Mouse (Mus musculus) cortical plate, adult 2 months (tissue): ENCODE measurements at regions not wholly inside any gene's neighbourhood (a gene's known extent, or its start where the extent isn't known, plus 50 kb on each side); places are given as distances from the start of the nearest gene placed in this dataset.

Experiments used
- CTCF ChIP-seq: fragments of 200-500 bp; IDR thresholded peaks from 2 replicates; pipeline ENCODE4 v1.5.1; 2011; ENCODE audit warnings: mild to moderate bottlenecking, control low read depth, low read length; ENCODE audit not compliant: insufficient read depth; ENCODE audit errors: extremely low read depth
- POLR2A ChIP-seq: fragments of 200-500 bp; IDR thresholded peaks from 2 replicates; pipeline ENCODE4 v1.6.1; 2011; ENCODE audit warnings: mild to moderate bottlenecking, low read length, control low read depth; ENCODE audit not compliant: insufficient read depth; ENCODE audit errors: extremely low read depth

DNA sequence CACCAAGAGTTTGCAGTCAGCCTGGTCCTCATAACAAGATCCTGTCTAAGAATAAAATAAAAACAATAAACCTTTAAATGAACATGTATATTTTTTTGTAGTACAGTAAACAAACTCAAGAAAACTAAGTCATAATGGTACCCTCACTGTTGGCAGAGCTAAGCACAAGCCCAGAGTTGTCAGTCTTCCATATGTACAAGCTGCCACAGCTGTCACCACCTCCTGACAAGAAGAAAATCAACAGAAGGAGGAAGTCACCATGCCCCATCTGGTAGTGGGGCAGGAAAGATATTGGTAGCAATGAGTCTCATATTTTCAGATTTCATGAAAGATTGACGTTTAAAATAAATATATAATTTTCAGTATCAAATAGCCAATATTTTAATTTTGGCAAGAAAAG is 916.1 kb upstream of the Gm8797 start:
- TF ChIP-seq CTCF (no peak), POLR2A (no peak)
